Mouse (Mus musculus) bone marrow macrophage, adult 2 months (primary cell): ENCODE measurements around the gene Adap1.

Experiments used
- CTCF ChIP-seq: IDR thresholded peaks from 2 replicates; pipeline ENCODE4 v1.5.1; 2012; ENCODE audit warnings: low read depth, mild to moderate bottlenecking, low read length, moderate library complexity
- POLR2A ChIP-seq: IDR thresholded peaks from 2 replicates; pipeline ENCODE4 v1.6.1; 2012; ENCODE audit warnings: mild to moderate bottlenecking, low read depth, low read length, borderline replicate concordance

DNA sequence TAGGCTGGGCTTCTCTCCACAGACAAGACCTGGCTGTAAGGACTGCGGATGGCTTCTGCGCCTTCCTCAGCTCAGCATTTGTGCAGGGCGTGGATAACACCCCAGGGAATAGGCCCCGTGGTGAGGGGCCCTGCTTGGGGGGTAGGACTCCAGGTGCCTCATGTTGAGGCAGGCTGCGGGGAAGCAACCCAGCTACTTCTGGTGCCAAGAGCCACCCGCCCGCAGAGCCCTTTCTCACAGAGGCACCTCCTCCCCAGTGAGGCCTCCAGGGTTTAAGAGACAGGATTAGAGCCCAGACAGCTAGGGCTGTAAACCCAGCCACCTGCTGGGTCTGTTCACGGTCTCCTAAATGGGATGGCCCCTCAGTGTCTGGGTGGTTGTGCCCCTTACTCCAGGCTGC, 26.2 kb upstream of the Adap1 start:
- no peak for TF ChIP-seq POLR2A
- no peak for TF ChIP-seq CTCF
